Mouse (Mus musculus): ENCODE results near the gene Ripply2.

Gene Ripply2

GRCm38 (mm10) chr9:87025764-87026163 lies 10.4 kb downstream of the Ripply2 start:
- peak; percentile 10 for DNase-seq (ENCODE audit: low spot score)

DNA sequence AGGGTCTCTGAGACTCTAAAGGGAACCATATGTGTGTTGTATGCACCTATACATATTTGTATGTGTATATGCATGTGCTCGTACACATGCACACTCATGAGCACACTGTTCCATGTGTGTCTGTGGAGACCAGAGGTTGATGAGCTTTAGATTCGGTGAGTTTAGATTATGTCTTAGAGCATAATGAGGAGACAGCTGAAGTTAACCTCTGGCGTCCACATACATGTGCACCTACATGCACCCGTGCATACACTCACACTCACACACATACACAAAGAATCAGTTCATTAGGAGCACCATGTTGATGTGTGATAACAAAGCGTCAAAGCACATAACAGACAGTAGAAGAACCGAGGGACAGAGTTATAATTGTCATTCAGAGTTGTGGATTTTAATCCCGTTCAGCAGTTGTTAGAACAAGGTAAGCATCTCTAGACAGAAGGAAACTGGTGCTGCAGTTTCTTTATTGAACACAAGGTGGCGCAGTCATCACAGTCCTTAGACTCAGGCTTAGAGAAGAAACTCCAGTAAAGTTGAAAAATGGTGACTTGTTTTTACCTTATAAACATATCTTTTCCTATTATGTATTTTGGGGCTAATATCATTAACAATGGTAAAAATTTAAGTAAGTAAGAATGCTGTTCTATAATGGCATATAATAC lies 12.2 kb downstream of the Ripply2 start:
- peak; percentile 45 for DNase-seq (ENCODE audit: low spot score)

DNA sequence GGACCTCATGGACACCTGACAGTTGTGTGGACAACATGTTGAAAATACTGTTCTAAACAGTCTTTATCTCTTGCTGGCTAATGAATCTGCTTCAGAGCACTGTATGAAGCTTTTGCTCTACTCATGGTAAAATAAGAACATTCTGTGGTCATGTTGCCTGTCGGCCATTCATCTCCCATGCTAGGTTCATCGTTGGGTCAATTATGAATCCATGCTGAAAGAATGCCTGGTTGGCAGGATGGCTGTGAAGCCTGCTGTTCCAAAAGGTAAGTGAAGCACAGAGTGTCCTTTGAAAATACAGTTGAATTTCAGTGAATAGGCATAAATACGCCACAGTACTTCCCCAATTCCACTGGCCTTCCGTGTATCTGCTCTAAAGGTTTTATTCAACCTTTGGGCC lies 16.9 kb downstream of the Ripply2 start:
- DNase-seq (ENCODE audit: low spot score) = no peak

DNA sequence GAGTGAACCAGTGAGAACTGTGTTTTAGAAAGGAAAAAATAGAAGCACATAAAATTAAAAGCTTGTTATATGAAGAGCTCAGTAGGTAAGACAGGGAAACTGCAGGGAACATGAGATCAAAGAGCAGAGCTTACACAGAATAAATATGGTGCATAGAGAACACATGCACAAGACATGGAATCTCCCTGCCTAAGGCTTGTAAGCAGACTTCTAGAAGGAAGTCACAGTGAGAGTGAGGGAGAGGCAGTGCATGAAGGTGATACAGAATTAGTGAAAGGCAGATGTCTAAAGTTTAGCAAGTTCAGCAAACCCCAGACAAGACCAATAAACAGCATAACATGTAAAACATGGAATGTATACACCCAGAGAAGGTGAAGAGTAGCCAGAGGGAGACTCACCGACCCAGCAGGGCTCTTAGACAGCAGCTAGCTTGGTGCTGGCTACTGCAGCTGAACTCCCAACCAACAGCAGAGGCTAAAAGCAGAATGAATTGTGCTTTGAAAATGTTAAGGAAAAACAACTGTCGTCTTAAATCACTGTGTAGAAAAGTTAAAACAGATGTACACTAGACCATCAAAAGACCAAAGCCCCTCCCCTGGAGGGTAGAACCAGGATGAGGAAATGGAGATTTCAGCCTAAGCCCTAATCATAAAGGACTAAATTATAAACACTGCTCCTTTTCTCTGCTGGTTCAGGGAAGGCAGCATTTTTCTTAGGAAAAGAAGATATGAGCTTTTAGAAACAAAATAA lies 19.7 kb downstream of the Ripply2 start:
- no peak for DNase-seq (ENCODE audit: low spot score)

GRCm38 (mm10) chr9:87049425-87049824 lies 34.1 kb downstream of the Ripply2 start:
- peak; percentile 23 for DNase-seq (ENCODE audit: low spot score)

- no peak for DNase-seq (ENCODE audit: low spot score)
Measured at GRCm38 (mm10) chr9:87055547-87056235, 40.4 kb downstream of the Ripply2 start.

- no peak for DNase-seq (ENCODE audit: low spot score)
Measured at GRCm38 (mm10) chr9:87062337-87062736, 47.0 kb downstream of the Ripply2 start.

- DNase-seq (ENCODE audit: low spot score) = no peak
Measured at GRCm38 (mm10) chr9:87068160-87068559, 52.8 kb downstream of the Ripply2 start.

Measured in lung, postnatal 25 days (tissue).